Mouse (Mus musculus): ENCODE measurements around the gene Harbi1.

DNA sequence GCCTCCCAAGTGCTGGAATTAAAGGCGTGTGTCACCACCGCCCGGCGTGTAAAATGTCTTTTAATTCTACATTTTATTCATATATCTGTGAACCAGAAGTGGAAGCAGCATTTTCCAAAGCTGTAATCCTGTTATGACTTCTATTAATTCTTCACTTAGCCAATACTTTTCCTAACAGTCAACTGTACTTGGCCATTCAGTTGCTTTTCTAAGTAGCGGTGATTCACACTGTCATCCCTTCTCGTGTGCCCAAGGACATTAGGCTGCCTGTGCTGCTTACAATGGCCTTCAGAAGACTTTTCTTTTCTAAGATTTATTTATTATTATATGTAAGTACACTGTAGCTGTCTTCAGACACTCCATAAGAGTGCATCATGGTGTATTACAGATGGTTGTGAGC lies 2.3 kb upstream of the Harbi1 start:
- TF ChIP-seq CTCF (conservative IDR thresholded peaks at IDR 0.05; ENCODE audit: insufficient read depth, insufficient read length, low read depth, low read length) (no peak), POLR2A (IDR thresholded peaks at IDR 0.05; ENCODE audit: low read depth, low read length) (no peak)

Data from kidney, adult 2 months (tissue).